Mouse (Mus musculus): ENCODE measurements around the gene Col4a3bp. TPM values are rescaled to one million over a fixed set of nuclear protein-coding genes. Genes with fewer than 3 reads are reported as not detected.
A peak's percentile ranks its signal among the peaks of the same experiment; 100 is the strongest.

The Col4a3bp gene
- polyA plus RNA-seq, 1 experiment from 2014 or later: 7.6 TPM

DNA sequence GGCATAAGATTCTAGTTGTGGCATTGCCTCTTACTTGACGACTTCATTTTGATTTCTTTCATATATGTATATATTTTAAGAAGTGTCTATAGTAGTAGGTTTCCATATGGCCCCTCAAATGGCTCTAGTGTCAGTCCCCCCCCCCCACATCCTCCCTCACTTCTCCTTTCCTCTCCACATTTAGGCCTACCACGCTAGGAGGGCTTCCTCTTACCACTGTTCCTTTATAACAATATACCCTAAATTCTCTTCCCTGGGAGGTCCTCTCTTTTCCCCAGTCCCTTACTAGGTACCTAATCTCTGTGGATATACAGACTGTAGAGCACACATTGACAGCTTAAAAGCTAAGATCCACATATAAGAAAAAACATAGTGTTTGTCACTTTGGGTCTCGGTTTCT is 21.1 kb upstream of the Col4a3bp start:
- 97% methylated on average over 3 of the region's 3 CpGs for WGBS
- no peak overlapping the region for H3K9ac ChIP-seq (replicated peaks)
- H3K36me3 ChIP-seq: no peaks in the 10 kb centered on the region
- H3K27ac ChIP-seq (replicated peaks): no peak overlapping the region
- no peak for ATAC-seq (replicated peaks)
- no peak overlapping the region for H3K4me2 ChIP-seq (replicated peaks)
- H3K4me1 ChIP-seq: no peaks in the 10 kb centered on the region
- H3K4me3 ChIP-seq: no peak overlapping the region
- no peaks in the 10 kb centered on the region for H3K27me3 ChIP-seq
- no peaks in the 10 kb centered on the region for H3K9me3 ChIP-seq

DNA sequence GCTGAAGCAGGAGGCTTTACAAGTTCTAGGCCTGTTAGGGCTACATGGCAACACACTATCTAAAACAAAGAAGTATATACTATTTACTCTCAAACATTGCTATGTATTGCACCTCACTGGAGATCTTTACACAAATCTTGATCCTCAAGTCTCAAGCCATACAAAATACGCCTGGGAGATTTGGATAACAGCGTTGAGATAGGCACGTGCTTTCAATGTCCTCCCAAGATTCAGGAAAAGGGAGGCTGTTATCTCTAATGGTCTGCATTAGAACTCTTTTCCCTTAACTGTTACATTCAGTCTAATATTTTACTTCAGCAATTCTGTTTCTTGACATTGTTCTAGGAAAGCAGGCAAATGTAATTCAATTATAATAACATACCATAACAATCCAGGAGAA is 15.4 kb upstream of the Col4a3bp start:
- H3K4me1 ChIP-seq: no peaks in the 10 kb centered on the region
- no peak overlapping the region for H3K9ac ChIP-seq (replicated peaks)
- H3K4me2 ChIP-seq (replicated peaks): no peak overlapping the region
- no peaks in the 10 kb centered on the region for H3K27me3 ChIP-seq
- no peak for ATAC-seq (replicated peaks)
- no peak overlapping the region for H3K27ac ChIP-seq (replicated peaks)
- WGBS: 96% methylated on average over 3 of the region's 3 CpGs
- no peak overlapping the region for H3K4me3 ChIP-seq
- H3K9me3 ChIP-seq: no peaks in the 10 kb centered on the region
- no peaks in the 10 kb centered on the region for H3K36me3 ChIP-seq

DNA sequence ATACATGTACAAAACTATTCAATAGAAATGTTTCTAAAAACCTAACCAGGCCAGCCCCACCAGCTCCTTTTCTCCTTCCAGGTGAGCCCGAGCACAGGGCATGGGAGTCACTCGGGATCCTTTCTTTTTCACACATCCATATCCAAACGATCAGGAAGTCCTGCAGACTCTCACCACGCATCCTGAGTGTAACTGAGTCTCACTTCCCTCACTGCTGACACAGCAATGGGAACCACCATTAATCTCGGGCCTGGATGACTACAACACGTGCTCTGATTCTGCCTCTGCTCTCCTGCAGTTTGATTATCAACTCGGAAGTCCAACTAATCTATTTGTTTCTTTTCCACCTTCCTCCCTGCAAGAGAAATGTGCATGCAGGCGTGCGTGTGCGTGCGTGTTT is 14.6 kb upstream of the Col4a3bp start:
- Histone ChIP-seq H3K9me3 (no peaks in the 10 kb centered on the region), H3K27me3 (no peaks in the 10 kb centered on the region), H3K4me3 (no peak overlapping the region), H3K4me2 (replicated peaks) (no peak overlapping the region), H3K9ac (replicated peaks) (no peak overlapping the region), H3K27ac (replicated peaks) (no peak overlapping the region), H3K36me3 (no peaks in the 10 kb centered on the region), H3K4me1 (no peaks in the 10 kb centered on the region)
- 96% methylated on average over 11 of the region's 11 CpGs for WGBS
- no peak for ATAC-seq (replicated peaks)

DNA sequence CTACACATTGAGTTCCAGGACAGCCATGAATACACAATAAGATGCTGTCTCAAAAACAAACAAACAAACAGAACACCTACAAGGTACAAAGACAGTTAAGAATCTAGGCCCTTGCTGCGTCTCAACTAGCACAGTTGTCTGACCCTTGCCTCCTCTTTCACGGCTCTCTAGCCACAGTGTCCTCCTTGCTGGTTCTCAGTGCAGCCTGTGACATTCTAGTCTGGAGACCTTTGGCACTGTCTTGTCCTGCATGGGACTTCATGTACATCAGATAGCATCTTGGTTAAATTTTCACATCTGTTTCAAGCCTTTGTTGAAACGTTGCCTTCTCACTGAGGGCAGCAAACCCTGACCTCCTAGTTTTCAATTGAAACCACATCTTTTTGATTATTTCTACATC is 13.6 kb upstream of the Col4a3bp start:
- no peak overlapping the region for H3K4me2 ChIP-seq (replicated peaks)
- no peaks in the 10 kb centered on the region for H3K36me3 ChIP-seq
- no peak overlapping the region for H3K9ac ChIP-seq (replicated peaks)
- ATAC-seq (replicated peaks): no peak
- no peaks in the 10 kb centered on the region for H3K27me3 ChIP-seq
- H3K4me3 ChIP-seq: no peak overlapping the region
- H3K4me1 ChIP-seq: no peaks in the 10 kb centered on the region
- no peaks in the 10 kb centered on the region for H3K9me3 ChIP-seq
- WGBS: 95% methylated on average over 3 of the region's 3 CpGs
- no peak overlapping the region for H3K27ac ChIP-seq (replicated peaks)

DNA sequence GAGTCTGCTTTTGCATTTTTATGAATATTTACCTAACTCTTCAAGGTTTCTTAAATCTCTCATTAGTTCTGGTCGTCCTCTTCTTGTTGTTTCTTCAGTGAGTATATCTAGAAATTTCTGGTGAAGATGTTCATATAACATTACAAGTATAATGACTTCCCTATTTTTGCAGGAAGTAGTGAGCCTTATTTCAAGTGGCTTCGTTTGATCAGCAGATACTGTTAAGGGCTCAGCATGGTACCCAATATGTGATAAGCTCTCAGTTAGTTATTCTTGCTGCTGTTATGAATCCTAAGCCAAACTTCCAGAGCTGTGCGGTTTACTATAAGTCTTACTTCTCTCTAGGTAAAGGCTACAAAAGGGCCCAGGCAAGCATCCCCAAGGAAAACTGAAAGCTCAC is 12.9 kb upstream of the Col4a3bp start:
- Histone ChIP-seq H3K27me3 (no peaks in the 10 kb centered on the region), H3K27ac (replicated peaks) (no peak overlapping the region), H3K9me3 (no peaks in the 10 kb centered on the region), H3K9ac (replicated peaks) (no peak overlapping the region), H3K4me2 (replicated peaks) (no peak overlapping the region), H3K36me3 (no peaks in the 10 kb centered on the region), H3K4me3 (no peak overlapping the region), H3K4me1 (no peaks in the 10 kb centered on the region)
- ATAC-seq (replicated peaks): no peak
- WGBS: 96% methylated on average over 3 of the region's 3 CpGs

DNA sequence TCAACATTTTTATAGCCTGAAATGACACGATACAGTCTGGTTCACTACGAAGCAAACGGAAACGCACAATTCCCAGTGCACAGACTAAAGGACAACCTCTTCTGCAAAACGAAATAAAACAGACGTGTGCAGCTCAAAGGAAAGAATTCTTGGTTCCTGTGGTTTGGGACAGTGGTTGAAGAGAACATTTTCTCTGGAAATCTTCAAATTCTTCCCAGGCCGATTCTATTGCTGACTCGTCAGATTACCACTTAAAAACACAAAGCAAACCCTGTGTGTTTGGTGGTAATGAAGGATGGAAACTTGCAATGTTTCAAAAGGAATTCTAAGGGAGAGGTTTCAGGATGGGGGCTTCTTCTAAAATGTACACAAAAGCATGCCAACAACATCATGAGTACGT is 12.4 kb upstream of the Col4a3bp start:
- no peak overlapping the region for H3K4me2 ChIP-seq (replicated peaks)
- no peaks in the 10 kb centered on the region for H3K9me3 ChIP-seq
- H3K9ac ChIP-seq (replicated peaks): no peak overlapping the region
- no peak overlapping the region for H3K4me3 ChIP-seq
- no peaks in the 10 kb centered on the region for H3K27me3 ChIP-seq
- H3K4me1 ChIP-seq: no peaks in the 10 kb centered on the region
- ATAC-seq (replicated peaks): no peak
- H3K36me3 ChIP-seq: no peaks in the 10 kb centered on the region
- no peak overlapping the region for H3K27ac ChIP-seq (replicated peaks)
- 96% methylated on average over 9 of the region's 9 CpGs for WGBS

DNA sequence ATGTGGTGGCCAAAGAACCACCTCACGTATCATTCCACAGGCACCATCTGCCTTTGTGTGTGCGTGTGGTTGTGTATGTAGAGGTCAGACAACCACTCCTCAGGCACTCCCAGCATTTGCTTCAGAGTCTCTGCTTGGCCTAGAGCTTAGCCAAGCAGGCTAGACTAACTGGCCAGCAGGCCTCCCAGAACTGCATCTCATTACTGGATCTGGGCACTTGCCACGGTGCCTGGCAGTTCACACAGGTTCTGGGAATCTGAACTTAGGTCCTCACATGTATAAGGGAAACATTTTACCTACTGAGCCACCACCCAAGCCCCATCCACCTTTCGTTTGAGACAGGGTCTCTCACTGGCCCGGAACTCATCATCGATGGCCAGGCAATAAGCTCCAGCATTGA is 10.2 kb upstream of the Col4a3bp start:
- Histone ChIP-seq H3K27ac (replicated peaks) (no peak overlapping the region), H3K4me2 (replicated peaks) (no peak overlapping the region), H3K9me3 (no peaks in the 10 kb centered on the region), H3K27me3 (no peaks in the 10 kb centered on the region), H3K4me3 (no peak overlapping the region), H3K9ac (replicated peaks) (no peak overlapping the region), H3K36me3 (no peaks in the 10 kb centered on the region), H3K4me1 (no peaks in the 10 kb centered on the region)
- no peak for ATAC-seq (replicated peaks)
- WGBS: 87% methylated on average over 6 of the region's 6 CpGs

DNA sequence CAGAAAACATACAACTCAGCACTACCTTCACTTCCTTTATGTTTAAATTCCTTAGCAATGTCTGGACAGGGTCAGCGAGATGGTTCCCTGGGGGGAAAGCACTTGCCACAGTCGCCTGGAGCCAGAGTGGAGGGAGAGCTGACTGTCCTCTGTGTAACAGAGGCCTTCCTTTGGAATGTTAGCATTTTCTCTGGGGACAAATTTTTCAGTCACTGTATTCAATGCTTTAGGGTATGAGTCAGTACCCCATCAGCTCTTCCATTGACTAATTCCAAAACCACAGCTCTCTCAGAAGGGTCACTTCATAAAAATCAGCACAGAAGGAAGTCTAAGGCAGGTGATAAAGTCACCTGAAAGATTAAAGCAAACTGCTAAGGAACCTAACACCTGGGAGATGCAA is 8.7 kb upstream of the Col4a3bp start:
- WGBS: 83% methylated on average over 2 of the region's 2 CpGs
- Histone ChIP-seq H3K27me3 (no peaks in the 10 kb centered on the region), H3K36me3 (no peaks in the 10 kb centered on the region), H3K27ac (replicated peaks) (no peak overlapping the region), H3K9ac (replicated peaks) (no peak overlapping the region), H3K4me1 (no peaks in the 10 kb centered on the region), H3K4me2 (replicated peaks) (no peak overlapping the region), H3K4me3 (no peak overlapping the region), H3K9me3 (no peaks in the 10 kb centered on the region)
- ATAC-seq (replicated peaks): no peak

DNA sequence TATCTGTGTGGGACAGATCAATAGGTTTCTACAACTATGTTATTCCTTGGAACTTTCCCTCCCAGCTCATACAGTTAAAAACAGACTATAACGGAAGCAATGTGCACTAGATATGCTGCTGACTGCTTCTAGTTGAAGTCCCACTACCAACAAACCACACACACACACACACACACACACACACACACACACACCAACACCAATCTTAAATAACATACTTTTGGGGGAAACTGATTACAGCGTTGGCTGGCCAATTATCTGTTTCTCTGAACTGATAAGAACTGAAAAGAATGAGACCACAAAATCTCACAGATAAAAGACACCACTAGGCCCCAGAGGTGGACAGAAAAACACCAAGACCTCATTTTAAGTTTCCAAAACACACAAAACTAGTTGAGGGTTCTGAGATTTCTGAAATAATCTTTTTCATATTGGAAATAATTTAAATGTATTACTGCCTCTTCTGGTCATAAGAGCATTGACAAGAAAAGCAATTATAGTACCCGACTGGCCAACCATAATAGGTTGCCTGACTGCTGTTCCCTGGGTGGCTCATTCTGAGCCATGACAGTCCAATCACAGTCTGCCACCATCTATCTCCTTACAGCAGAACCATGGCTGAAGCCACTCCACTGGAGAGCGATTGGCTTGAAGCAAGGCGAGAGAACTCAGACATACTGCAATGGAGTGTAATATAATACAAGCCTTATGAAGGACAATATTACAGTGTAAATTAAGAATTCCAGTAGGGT is 5.4 kb upstream of the Col4a3bp start:
- WGBS: 88% methylated on average over 5 of the region's 5 CpGs

DNA sequence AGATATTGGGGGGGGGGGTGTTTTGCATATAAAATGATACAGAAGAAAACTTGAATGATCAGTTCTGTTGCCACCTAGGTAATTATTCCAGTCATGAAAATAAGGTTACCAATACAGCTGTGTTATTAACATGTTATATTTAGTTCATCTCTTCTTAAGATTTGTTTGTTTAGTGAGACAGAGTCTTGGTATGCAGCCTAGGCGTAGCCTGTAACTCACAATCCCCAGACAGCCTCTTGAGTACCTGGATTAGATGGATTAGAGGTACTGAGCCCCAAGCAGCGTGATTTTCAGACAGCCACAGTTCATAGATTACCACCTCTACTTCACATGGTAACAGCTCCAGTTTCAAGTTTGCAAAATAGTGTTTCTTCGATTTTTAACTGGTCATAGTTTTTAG is 4.3 kb upstream of the Col4a3bp start:
- H3K9me3 ChIP-seq: no peaks in the 10 kb centered on the region
- no peak overlapping the region for H3K9ac ChIP-seq (replicated peaks)
- no peaks in the 10 kb centered on the region for H3K36me3 ChIP-seq
- H3K4me3 ChIP-seq: no peak overlapping the region
- no peak overlapping the region for H3K4me2 ChIP-seq (replicated peaks)
- no peak overlapping the region for H3K27ac ChIP-seq (replicated peaks)
- peaks cover 6% of the 10 kb centered on the region; the same call in 1 of the 2 replicates for H3K4me1 ChIP-seq
- WGBS: 89% methylated on average over 3 of the region's 3 CpGs
- H3K27me3 ChIP-seq: no peaks in the 10 kb centered on the region
- ATAC-seq (replicated peaks): no peak

More for the DNA sequence above, 5.4 kb upstream of the Col4a3bp start:
- Histone ChIP-seq H3K9me3 (no peaks in the 10 kb centered on the region), H3K4me3 (no peak overlapping the region), H3K4me1 (peaks cover 6% of the 10 kb centered on the region; the same call in 1 of the 2 replicates), H3K9ac (replicated peaks) (no peak overlapping the region), H3K36me3 (no peaks in the 10 kb centered on the region), H3K4me2 (replicated peaks) (no peak overlapping the region), H3K27ac (replicated peaks) (no peak overlapping the region), H3K27me3 (no peaks in the 10 kb centered on the region)
- ATAC-seq (replicated peaks): no peak

DNA sequence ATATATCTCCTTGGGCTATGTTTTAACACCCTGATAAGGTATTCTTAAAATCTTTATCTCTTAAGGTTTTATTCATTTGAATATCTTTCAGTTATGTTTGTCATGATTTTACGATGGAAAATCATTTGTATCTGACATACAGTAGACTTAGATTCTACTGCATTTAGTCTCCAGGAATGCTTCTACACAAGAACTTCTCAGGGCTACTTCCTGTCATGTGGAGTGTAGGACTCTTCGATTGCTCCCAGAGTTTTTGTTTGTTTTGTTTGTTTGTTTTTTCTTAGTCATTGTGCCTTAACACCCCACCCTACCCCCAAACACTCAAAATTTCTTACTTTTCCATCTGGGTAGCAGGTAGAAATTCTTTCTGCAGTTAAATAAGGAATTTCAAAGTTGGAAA is 1.0 kb upstream of the Col4a3bp start:
- H3K9me3 ChIP-seq: no peaks in the 10 kb centered on the region
- H3K36me3 ChIP-seq: no peaks in the 10 kb centered on the region
- H3K4me2 ChIP-seq (replicated peaks): peak overlapping the region; percentile 52
- H3K9ac ChIP-seq (replicated peaks): no peak overlapping the region
- H3K4me1 ChIP-seq: peaks cover 15% of the 10 kb centered on the region
- no peak for ATAC-seq (replicated peaks)
- WGBS: 69% methylated on average over 2 of the region's 2 CpGs
- H3K27ac ChIP-seq (replicated peaks): no peak overlapping the region
- no peaks in the 10 kb centered on the region for H3K27me3 ChIP-seq
- peak overlapping the region; percentile 92 for H3K4me3 ChIP-seq

DNA sequence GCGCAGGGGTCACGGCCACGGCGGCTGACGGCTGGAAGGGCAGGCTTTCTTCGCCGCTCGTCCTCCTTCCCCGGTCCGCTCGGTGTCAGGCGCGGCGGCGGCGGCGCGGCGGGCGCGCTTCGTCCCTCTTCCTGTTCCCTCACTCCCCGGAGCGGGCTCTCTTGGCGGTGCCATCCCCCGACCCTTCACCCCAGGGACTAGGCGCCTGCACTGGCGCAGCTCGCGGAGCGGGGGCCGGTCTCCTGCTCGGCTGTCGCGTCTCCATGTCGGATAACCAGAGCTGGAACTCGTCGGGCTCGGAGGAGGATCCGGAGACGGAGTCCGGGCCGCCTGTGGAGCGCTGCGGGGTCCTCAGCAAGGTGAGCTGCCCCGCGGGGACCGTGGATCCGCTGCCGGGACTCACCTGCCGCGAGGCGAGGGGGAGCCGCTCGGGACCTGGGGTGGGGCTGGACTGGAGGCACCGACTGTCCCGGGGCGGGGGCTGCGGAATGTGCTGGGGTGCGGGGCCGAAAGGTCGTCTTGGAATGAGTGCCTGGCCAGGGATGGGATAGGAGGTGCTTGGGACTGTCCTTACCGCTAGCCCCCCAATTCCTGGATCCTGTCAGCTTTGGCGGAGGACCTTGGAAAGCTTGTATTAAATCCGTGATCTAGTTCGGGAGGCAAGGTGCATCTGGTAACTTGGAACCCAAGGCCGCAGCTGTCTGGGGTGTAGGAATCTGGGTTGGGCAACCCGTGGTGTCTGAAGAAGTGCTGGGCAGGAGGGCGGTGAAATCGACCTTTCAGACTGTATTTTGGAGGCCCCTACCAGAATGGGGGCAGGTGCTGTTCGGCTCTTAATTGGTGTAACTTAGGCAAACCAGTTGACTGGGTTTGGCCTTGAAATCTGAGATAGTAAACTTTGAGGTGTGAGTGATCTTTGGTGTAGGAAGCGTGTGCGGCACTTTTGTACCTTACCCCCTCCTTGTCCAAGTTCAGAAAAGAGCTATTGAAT is 778 bp downstream of the Col4a3bp start:
- H3K4me3 ChIP-seq: peak overlapping the region; percentile 92
- H3K9me3 ChIP-seq: no peaks in the 10 kb centered on the region
- peak overlapping the region; percentile 90 for H3K9ac ChIP-seq (replicated peaks)
- peak; percentile 81 for ATAC-seq (replicated peaks)
- peaks cover 15% of the 10 kb centered on the region for H3K4me1 ChIP-seq
- no peaks in the 10 kb centered on the region for H3K27me3 ChIP-seq
- no peaks in the 10 kb centered on the region for H3K36me3 ChIP-seq
- peak overlapping the region; percentile 71 for H3K4me2 ChIP-seq (replicated peaks)
- H3K27ac ChIP-seq (replicated peaks): peak overlapping the region; percentile 94
- WGBS: under 1% methylated on average over 58 of the region's 73 CpGs
